Mouse (Mus musculus) lung, postnatal 0 days (tissue): Measurements from ENCODE around the gene Cfd.

ENCODE experiments used
- CTCF ChIP-seq: IDR thresholded peaks from 2 replicates; pipeline ENCODE4 v1.5.1; 2016; ENCODE audit warnings: antibody characterized with exemption, mild to moderate bottlenecking
- EP300 ChIP-seq: IDR thresholded peaks from 2 replicates; pipeline ENCODE4 v1.6.1; 2016; ENCODE audit warnings: antibody characterized with exemption, mild to moderate bottlenecking, control low read depth

- no peak for TF ChIP-seq CTCF
- no peak for TF ChIP-seq EP300
Observed at GRCm38 (mm10) chr10:79843476-79843875, 47.2 kb upstream of the Cfd start.
